Mouse (Mus musculus): ENCODE measurements around the gene Plscr4. TPM values are rescaled to one million over a fixed set of nuclear protein-coding genes. Genes with fewer than 3 reads are reported as not detected.
A peak's percentile ranks its signal among the peaks of the same experiment; 100 is the strongest.

Plscr4 gene
- polyA plus RNA-seq, 1 experiment from 2014 or later: 1.1 TPM

GRCm38 (mm10) chr9:92474244-92474643 is 17.1 kb downstream of the Plscr4 start:
- Histone ChIP-seq H3K36me3 (no peaks in the 10 kb centered on the region), H3K4me2 (replicated peaks) (no peak overlapping the region), H3K9me3 (no peaks in the 10 kb centered on the region), H3K4me1 (replicated peaks) (no peaks in the 10 kb centered on the region), H3K27ac (no peak overlapping the region), H3K27me3 (no peaks in the 10 kb centered on the region), H3K9ac (replicated peaks) (no peak overlapping the region), H3K4me3 (replicated peaks) (no peak overlapping the region)
- WGBS: 97% methylated on average over 1 of the region's 1 CpGs
- no peak for ATAC-seq

- Histone ChIP-seq H3K27ac (no peak overlapping the region), H3K9ac (replicated peaks) (no peak overlapping the region), H3K36me3 (no peaks in the 10 kb centered on the region), H3K4me1 (replicated peaks) (no peaks in the 10 kb centered on the region), H3K27me3 (no peaks in the 10 kb centered on the region), H3K4me3 (replicated peaks) (no peak overlapping the region), H3K9me3 (no peaks in the 10 kb centered on the region), H3K4me2 (replicated peaks) (no peak overlapping the region)
- no peak for ATAC-seq
- 88% methylated on average over 2 of the region's 2 CpGs for WGBS
Observed at GRCm38 (mm10) chr9:92481663-92482062, 24.5 kb downstream of the Plscr4 start.

GRCm38 (mm10) chr9:92482551-92482950 is 25.4 kb downstream of the Plscr4 start:
- Histone ChIP-seq H3K36me3 (no peaks in the 10 kb centered on the region), H3K4me2 (replicated peaks) (no peak overlapping the region), H3K4me3 (replicated peaks) (no peak overlapping the region), H3K9me3 (no peaks in the 10 kb centered on the region), H3K27ac (no peak overlapping the region), H3K4me1 (replicated peaks) (no peaks in the 10 kb centered on the region), H3K27me3 (no peaks in the 10 kb centered on the region), H3K9ac (replicated peaks) (no peak overlapping the region)
- ATAC-seq: no peak
- 90% methylated on average over 4 of the region's 4 CpGs for WGBS

- Histone ChIP-seq H3K4me3 (replicated peaks) (no peak overlapping the region), H3K4me2 (replicated peaks) (no peak overlapping the region), H3K9me3 (no peaks in the 10 kb centered on the region), H3K27ac (no peak overlapping the region), H3K9ac (replicated peaks) (no peak overlapping the region), H3K36me3 (no peaks in the 10 kb centered on the region), H3K27me3 (no peaks in the 10 kb centered on the region), H3K4me1 (replicated peaks) (no peaks in the 10 kb centered on the region)
- WGBS: 89% methylated on average over 7 of the region's 7 CpGs
- ATAC-seq: no peak
Observed at GRCm38 (mm10) chr9:92484710-92485267, 27.6 kb downstream of the Plscr4 start.

- 87% methylated on average over 7 of the region's 7 CpGs for WGBS
- no peak overlapping the region for H3K9ac ChIP-seq (replicated peaks)
- H3K27ac ChIP-seq: no peak overlapping the region
- no peaks in the 10 kb centered on the region for H3K36me3 ChIP-seq
- no peak overlapping the region for H3K4me2 ChIP-seq (replicated peaks)
- H3K4me3 ChIP-seq (replicated peaks): no peak overlapping the region
- ATAC-seq: no peak
- no peaks in the 10 kb centered on the region for H3K9me3 ChIP-seq
- H3K27me3 ChIP-seq: no peaks in the 10 kb centered on the region
- H3K4me1 ChIP-seq (replicated peaks): 0 out of 2 replicates have a peak, but pooled peaks cover 4% of the 10 kb centered on the region
Observed at GRCm38 (mm10) chr9:92489857-92490256, 32.7 kb downstream of the Plscr4 start.

- Histone ChIP-seq H3K36me3 (no peaks in the 10 kb centered on the region), H3K4me2 (replicated peaks) (no peak overlapping the region), H3K9me3 (no peaks in the 10 kb centered on the region), H3K4me3 (replicated peaks) (no peak overlapping the region), H3K9ac (replicated peaks) (no peak overlapping the region), H3K27me3 (no peaks in the 10 kb centered on the region), H3K4me1 (replicated peaks) (0 out of 2 replicates have a peak, but pooled peaks cover 4% of the 10 kb centered on the region), H3K27ac (no peak overlapping the region)
- ATAC-seq: no peak
- WGBS: 65% methylated on average over 3 of the region's 3 CpGs
Observed at GRCm38 (mm10) chr9:92490319-92490718, 33.1 kb downstream of the Plscr4 start.

GRCm38 (mm10) chr9:92491274-92491673 is 34.1 kb downstream of the Plscr4 start:
- no peaks in the 10 kb centered on the region for H3K27me3 ChIP-seq
- H3K4me3 ChIP-seq (replicated peaks): no peak overlapping the region
- no peak overlapping the region for H3K4me2 ChIP-seq (replicated peaks)
- no peak overlapping the region for H3K9ac ChIP-seq (replicated peaks)
- no peak for ATAC-seq
- H3K27ac ChIP-seq: no peak overlapping the region
- H3K36me3 ChIP-seq: no peaks in the 10 kb centered on the region
- no peaks in the 10 kb centered on the region for H3K9me3 ChIP-seq
- 0 out of 2 replicates have a peak, but pooled peaks cover 4% of the 10 kb centered on the region for H3K4me1 ChIP-seq (replicated peaks)
- WGBS: 79% methylated on average over 2 of the region's 2 CpGs

GRCm38 (mm10) chr9:92499710-92500410 is 42.7 kb downstream of the Plscr4 start:
- Histone ChIP-seq H3K27ac (no peak overlapping the region), H3K27me3 (no peaks in the 10 kb centered on the region), H3K4me2 (replicated peaks) (no peak overlapping the region), H3K4me3 (replicated peaks) (no peak overlapping the region), H3K36me3 (no peaks in the 10 kb centered on the region), H3K9me3 (no peaks in the 10 kb centered on the region), H3K9ac (replicated peaks) (no peak overlapping the region), H3K4me1 (replicated peaks) (no peaks in the 10 kb centered on the region)
- peak; percentile 77 for ATAC-seq
- 49% methylated on average over 12 of the region's 12 CpGs for WGBS

- no peak overlapping the region for H3K4me2 ChIP-seq (replicated peaks)
- 85% methylated on average over 3 of the region's 3 CpGs for WGBS
- ATAC-seq: no peak
- no peak overlapping the region for H3K9ac ChIP-seq (replicated peaks)
- H3K27me3 ChIP-seq: no peaks in the 10 kb centered on the region
- no peaks in the 10 kb centered on the region for H3K4me1 ChIP-seq (replicated peaks)
- no peak overlapping the region for H3K4me3 ChIP-seq (replicated peaks)
- H3K9me3 ChIP-seq: no peaks in the 10 kb centered on the region
- no peak overlapping the region for H3K27ac ChIP-seq
- no peaks in the 10 kb centered on the region for H3K36me3 ChIP-seq
Observed at GRCm38 (mm10) chr9:92504256-92504655, 47.1 kb downstream of the Plscr4 start.

- Histone ChIP-seq H3K4me2 (replicated peaks) (no peak overlapping the region), H3K9ac (replicated peaks) (no peak overlapping the region), H3K4me3 (replicated peaks) (no peak overlapping the region), H3K27me3 (no peaks in the 10 kb centered on the region), H3K4me1 (replicated peaks) (no peaks in the 10 kb centered on the region), H3K36me3 (no peaks in the 10 kb centered on the region), H3K27ac (no peak overlapping the region), H3K9me3 (no peaks in the 10 kb centered on the region)
- WGBS: 76% methylated on average over 1 of the region's 1 CpGs
- ATAC-seq: no peak
Observed at GRCm38 (mm10) chr9:92504889-92505288, 47.7 kb downstream of the Plscr4 start.

- H3K9ac ChIP-seq (replicated peaks): no peak overlapping the region
- ATAC-seq: no peak
- no peak overlapping the region for H3K27ac ChIP-seq
- no peaks in the 10 kb centered on the region for H3K9me3 ChIP-seq
- no peak overlapping the region for H3K4me2 ChIP-seq (replicated peaks)
- no peaks in the 10 kb centered on the region for H3K4me1 ChIP-seq (replicated peaks)
- H3K4me3 ChIP-seq (replicated peaks): no peak overlapping the region
- H3K36me3 ChIP-seq: no peaks in the 10 kb centered on the region
- no peaks in the 10 kb centered on the region for H3K27me3 ChIP-seq
Observed at GRCm38 (mm10) chr9:92511696-92512095, 54.5 kb downstream of the Plscr4 start.

- Histone ChIP-seq H3K9ac (replicated peaks) (no peak overlapping the region), H3K27ac (no peak overlapping the region), H3K4me3 (replicated peaks) (no peak overlapping the region), H3K9me3 (peaks cover 7% of the 10 kb centered on the region), H3K4me1 (replicated peaks) (no peaks in the 10 kb centered on the region), H3K36me3 (peaks cover 3% of the 10 kb centered on the region), H3K4me2 (replicated peaks) (no peak overlapping the region), H3K27me3 (no peaks in the 10 kb centered on the region)
- WGBS: 96% methylated on average over 12 of the region's 12 CpGs
- ATAC-seq: no peak
Observed at GRCm38 (mm10) chr9:92517036-92517435, 59.9 kb downstream of the Plscr4 start.

GRCm38 (mm10) chr9:92520751-92521150 is 63.6 kb downstream of the Plscr4 start:
- 90% methylated on average over 10 of the region's 10 CpGs for WGBS
- no peaks in the 10 kb centered on the region for H3K27me3 ChIP-seq
- no peak for ATAC-seq
- H3K36me3 ChIP-seq: peaks cover 3% of the 10 kb centered on the region
- peaks cover 7% of the 10 kb centered on the region for H3K9me3 ChIP-seq
- no peaks in the 10 kb centered on the region for H3K4me1 ChIP-seq (replicated peaks)
- H3K4me3 ChIP-seq (replicated peaks): no peak overlapping the region
- H3K4me2 ChIP-seq (replicated peaks): no peak overlapping the region
- H3K27ac ChIP-seq: no peak overlapping the region
- H3K9ac ChIP-seq (replicated peaks): no peak overlapping the region
